Mouse (Mus musculus): ENCODE data around the gene Gm20441. TPM values are rescaled to one million over a fixed set of nuclear protein-coding genes. Genes with fewer than 3 reads are reported as not detected.
A peak's percentile ranks its signal among the peaks of the same experiment; 100 is the strongest.

Gm20441 gene
- polyA plus RNA-seq, 1 experiment: not detected

DNA sequence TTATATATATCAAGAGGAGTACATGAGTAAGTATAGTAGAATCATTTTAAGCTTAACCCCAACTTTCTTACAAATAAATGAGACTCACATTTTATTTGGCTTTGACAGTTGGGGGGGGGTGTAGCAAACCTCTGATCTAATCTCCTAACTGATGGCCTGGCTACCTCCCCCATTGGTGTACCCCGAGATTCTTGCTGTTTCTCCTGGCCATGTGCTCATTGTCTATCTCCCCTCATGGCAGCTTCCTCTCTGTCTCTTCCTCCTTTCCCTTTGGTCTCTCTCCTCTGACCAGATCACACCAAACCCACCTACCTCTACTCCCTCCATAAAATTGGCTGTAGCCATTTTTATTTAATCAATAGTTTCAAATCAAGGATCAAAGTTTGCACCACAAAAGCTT is 43.0 kb upstream of the Gm20441 start:
- Histone ChIP-seq H3K27me3 (ENCODE audit: control insufficient read depth, insufficient read depth, low read length) (no peaks in the 10 kb centered on the region), H3K36me3 (ENCODE audit: control insufficient read depth, insufficient read depth, low read length) (no peaks in the 10 kb centered on the region), H3K4me3 (ENCODE audit: control insufficient read depth, insufficient read depth, low read length) (no peak overlapping the region), H3K4me1 (replicated peaks; ENCODE audit: control insufficient read depth, insufficient read depth, low read length) (no peaks in the 10 kb centered on the region; the same call in 1 of the 2 replicates), H3K27ac (ENCODE audit: control insufficient read depth, insufficient read depth, low read length) (no peak overlapping the region)
- no peak for DNase-seq
- 77% methylated on average over 1 of the region's 1 CpGs for WGBS
- TF ChIP-seq POLR2A (IDR thresholded peaks at IDR 0.05; ENCODE audit: control insufficient read depth, extremely low read depth, insufficient read depth, low read length, poor library complexity): no peak
- no peak for TF ChIP-seq CTCF (IDR thresholded peaks at IDR 0.05; ENCODE audit: borderline replicate concordance, control insufficient read depth, extremely low read depth, insufficient read depth, low read length, poor library complexity)

DNA sequence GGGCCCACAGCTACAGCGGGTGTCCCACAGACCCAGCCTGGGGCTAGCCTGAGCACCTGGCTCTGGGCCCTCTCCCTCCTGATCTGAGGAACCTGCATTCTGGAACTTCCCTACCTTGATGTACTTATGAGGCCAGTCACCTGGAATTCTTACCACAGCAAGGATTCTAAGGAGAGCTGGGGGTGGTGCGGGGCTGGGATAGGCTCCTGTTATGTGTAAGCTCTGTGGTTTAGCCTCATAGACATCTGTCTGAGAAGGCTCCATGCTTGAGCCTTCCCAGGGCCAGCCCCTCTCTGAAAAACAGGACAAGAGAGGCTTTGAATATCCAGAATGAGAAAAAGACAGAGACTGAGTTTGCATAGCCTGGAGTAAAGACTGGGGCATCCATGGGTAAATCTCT is 41.7 kb upstream of the Gm20441 start, which contains the start of gene Gstt4:
TSS of gene Gstt4 (minus strand) at position 101 of the 400 bp plus-strand sequence.
- no peak within 1 kb of the TSS for H3K27ac ChIP-seq (ENCODE audit: control insufficient read depth, insufficient read depth, low read length)
- H3K27me3 ChIP-seq (ENCODE audit: control insufficient read depth, insufficient read depth, low read length): no peaks in the 10 kb centered on the region
- no peak within 1 kb of the TSS for H3K4me3 ChIP-seq (ENCODE audit: control insufficient read depth, insufficient read depth, low read length)
- no peaks in the 10 kb centered on the region for H3K36me3 ChIP-seq (ENCODE audit: control insufficient read depth, insufficient read depth, low read length)
- TF ChIP-seq CTCF (IDR thresholded peaks at IDR 0.05; ENCODE audit: borderline replicate concordance, control insufficient read depth, extremely low read depth, insufficient read depth, low read length, poor library complexity) (no peak), POLR2A (IDR thresholded peaks at IDR 0.05; ENCODE audit: control insufficient read depth, extremely low read depth, insufficient read depth, low read length, poor library complexity) (no peak)
- no peaks in the 10 kb centered on the region; the same call in 1 of the 2 replicates for H3K4me1 ChIP-seq (replicated peaks; ENCODE audit: control insufficient read depth, insufficient read depth, low read length)
- WGBS: 95% methylated on average over 2 of the region's 2 CpGs
- DNase-seq: no peak

DNA sequence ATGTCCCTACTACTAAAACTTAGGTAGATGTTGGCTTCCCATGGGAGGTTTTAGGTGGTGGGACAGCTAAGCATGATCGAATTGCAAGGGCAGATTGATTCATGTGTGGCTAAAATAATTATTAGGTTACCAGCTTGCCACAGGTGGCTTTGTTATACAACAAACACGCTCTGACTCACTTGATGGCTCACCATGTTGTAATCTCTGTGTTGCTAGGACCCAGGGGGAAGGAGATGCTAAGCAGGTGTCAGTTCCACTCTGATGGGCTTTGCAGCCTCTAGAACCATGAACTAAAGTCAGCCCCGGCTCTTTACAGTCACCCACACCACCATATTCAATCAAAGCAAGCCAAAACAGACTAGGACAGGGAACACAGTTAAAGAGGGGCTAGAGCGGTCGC is 39.1 kb upstream of the Gm20441 start:
- WGBS: 96% methylated on average over 5 of the region's 5 CpGs
- DNase-seq: no peak
- no peaks in the 10 kb centered on the region for H3K27me3 ChIP-seq (ENCODE audit: control insufficient read depth, insufficient read depth, low read length)
- no peak overlapping the region for H3K4me3 ChIP-seq (ENCODE audit: control insufficient read depth, insufficient read depth, low read length)
- no peaks in the 10 kb centered on the region for H3K36me3 ChIP-seq (ENCODE audit: control insufficient read depth, insufficient read depth, low read length)
- no peak for TF ChIP-seq CTCF (IDR thresholded peaks at IDR 0.05; ENCODE audit: borderline replicate concordance, control insufficient read depth, extremely low read depth, insufficient read depth, low read length, poor library complexity)
- TF ChIP-seq POLR2A (IDR thresholded peaks at IDR 0.05; ENCODE audit: control insufficient read depth, extremely low read depth, insufficient read depth, low read length, poor library complexity): no peak
- H3K27ac ChIP-seq (ENCODE audit: control insufficient read depth, insufficient read depth, low read length): no peak overlapping the region
- H3K4me1 ChIP-seq (replicated peaks; ENCODE audit: control insufficient read depth, insufficient read depth, low read length): no peaks in the 10 kb centered on the region

DNA sequence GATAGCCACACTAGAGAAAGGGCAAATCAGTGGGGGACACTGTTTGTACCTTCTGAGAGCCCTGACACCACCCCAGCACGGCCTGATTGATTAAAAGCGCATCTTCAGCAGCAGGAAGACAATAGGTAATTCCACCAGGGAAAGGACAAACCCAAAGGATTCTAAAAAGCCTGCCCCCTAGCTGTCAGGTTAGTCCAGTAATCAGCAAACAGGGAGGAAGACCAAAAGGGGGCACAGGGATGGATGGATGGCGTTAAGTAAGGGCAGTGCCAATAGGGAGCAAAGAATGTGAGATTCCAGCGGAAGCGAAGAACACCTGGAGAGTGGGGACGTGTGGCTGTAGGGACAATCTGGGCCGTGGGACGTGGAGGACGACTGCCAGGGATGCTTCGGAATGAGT is 37.9 kb upstream of the Gm20441 start:
- H3K27me3 ChIP-seq (ENCODE audit: control insufficient read depth, insufficient read depth, low read length): no peaks in the 10 kb centered on the region
- H3K4me3 ChIP-seq (ENCODE audit: control insufficient read depth, insufficient read depth, low read length): no peak overlapping the region
- no peaks in the 10 kb centered on the region for H3K36me3 ChIP-seq (ENCODE audit: control insufficient read depth, insufficient read depth, low read length)
- TF ChIP-seq CTCF (IDR thresholded peaks at IDR 0.05; ENCODE audit: borderline replicate concordance, control insufficient read depth, extremely low read depth, insufficient read depth, low read length, poor library complexity) (no peak), POLR2A (IDR thresholded peaks at IDR 0.05; ENCODE audit: control insufficient read depth, extremely low read depth, insufficient read depth, low read length, poor library complexity) (no peak)
- no peaks in the 10 kb centered on the region for H3K4me1 ChIP-seq (replicated peaks; ENCODE audit: control insufficient read depth, insufficient read depth, low read length)
- DNase-seq: no peak
- WGBS: 75% methylated on average over 10 of the region's 10 CpGs
- H3K27ac ChIP-seq (ENCODE audit: control insufficient read depth, insufficient read depth, low read length): no peak overlapping the region

GRCm38 (mm10) chr10:75804217-75804616 is 23.5 kb upstream of the Gm20441 start:
- no peaks in the 10 kb centered on the region for H3K27me3 ChIP-seq (ENCODE audit: control insufficient read depth, insufficient read depth, low read length)
- no peaks in the 10 kb centered on the region for H3K36me3 ChIP-seq (ENCODE audit: control insufficient read depth, insufficient read depth, low read length)
- no peak overlapping the region for H3K4me3 ChIP-seq (ENCODE audit: control insufficient read depth, insufficient read depth, low read length)
- WGBS: 69% methylated on average over 2 of the region's 2 CpGs
- no peak for DNase-seq
- TF ChIP-seq POLR2A (IDR thresholded peaks at IDR 0.05; ENCODE audit: control insufficient read depth, extremely low read depth, insufficient read depth, low read length, poor library complexity) (no peak), CTCF (IDR thresholded peaks at IDR 0.05; ENCODE audit: borderline replicate concordance, control insufficient read depth, extremely low read depth, insufficient read depth, low read length, poor library complexity) (no peak)
- no peaks in the 10 kb centered on the region for H3K4me1 ChIP-seq (replicated peaks; ENCODE audit: control insufficient read depth, insufficient read depth, low read length)
- H3K27ac ChIP-seq (ENCODE audit: control insufficient read depth, insufficient read depth, low read length): no peak overlapping the region

- H3K36me3 ChIP-seq (ENCODE audit: control insufficient read depth, insufficient read depth, low read length): no peaks in the 10 kb centered on the region
- H3K4me1 ChIP-seq (replicated peaks; ENCODE audit: control insufficient read depth, insufficient read depth, low read length): peaks cover 13% of the 10 kb centered on the region
- TF ChIP-seq CTCF (IDR thresholded peaks at IDR 0.05; ENCODE audit: borderline replicate concordance, control insufficient read depth, extremely low read depth, insufficient read depth, low read length, poor library complexity): no peak
- TF ChIP-seq POLR2A (IDR thresholded peaks at IDR 0.05; ENCODE audit: control insufficient read depth, extremely low read depth, insufficient read depth, low read length, poor library complexity): no peak
- H3K4me3 ChIP-seq (ENCODE audit: control insufficient read depth, insufficient read depth, low read length): peak within 1 kb of the TSS; percentile 44
- no peak for DNase-seq
- 4% methylated on average over 18 of the region's 18 CpGs for WGBS
- H3K27me3 ChIP-seq (ENCODE audit: control insufficient read depth, insufficient read depth, low read length): no peaks in the 10 kb centered on the region
- no peak within 1 kb of the TSS for H3K27ac ChIP-seq (ENCODE audit: control insufficient read depth, insufficient read depth, low read length)
Observed at GRCm38 (mm10) chr10:75798176-75798696, 17.5 kb upstream of the Gm20441 start, which contains the start of gene Gstt1. Gene Gstt1, minus strand, starts transcription at chr10:75798584.

All from thymus, adult 2 months (tissue).